Mouse (Mus musculus) kidney, adult 2 months (tissue): ENCODE data around the gene Imp3. TPM values are rescaled to one million over a fixed set of nuclear protein-coding genes. Genes with fewer than 3 reads are reported as not detected.

ENCODE experiments used
- DNase-seq: peaks from one replicate; pipeline ENCODE4 v3.0.0; 2021
- H3K27ac ChIP-seq: fragments of 200-500 bp; 2 replicates; pipeline ENCODE4 v1.5.1; 2012; ENCODE audit warnings: low read depth, low read length, control low read depth, inconsistent platforms; ENCODE audit not compliant: insufficient read depth
- H3K27me3 ChIP-seq: fragments of 200-500 bp; replicated peaks from 2 replicates; pipeline ENCODE4 v1.6.1; 2012; ENCODE audit warnings: mild to moderate bottlenecking, moderate library complexity, low read length, inconsistent platforms; ENCODE audit not compliant: control insufficient read depth, insufficient read depth
- H3K36me3 ChIP-seq: fragments of 200-500 bp; 2 replicates; pipeline ENCODE4 v1.6.1; 2012; ENCODE audit warnings: mild to moderate bottlenecking, moderate library complexity, low read length, inconsistent platforms; ENCODE audit not compliant: control insufficient read depth, insufficient read depth
- H3K4me1 ChIP-seq: fragments of 200-500 bp; 2 replicates; pipeline ENCODE4 v1.6.1; 2011; ENCODE audit warnings: low read length; ENCODE audit not compliant: control insufficient read depth, insufficient read depth
- H3K4me3 ChIP-seq: fragments of 200-500 bp; 2 replicates; pipeline ENCODE4 v1.5.1; 2011; ENCODE audit warnings: mild to moderate bottlenecking, low read depth, low read length, control low read depth; ENCODE audit not compliant: insufficient read depth
- CTCF ChIP-seq: fragments of 200-500 bp; conservative IDR thresholded peaks from 2 replicates; pipeline ENCODE4 v1.5.1; 2011; ENCODE audit warnings: low read depth, mild to moderate bottlenecking, control low read depth, low read length, moderate library complexity, mixed read lengths; ENCODE audit not compliant: insufficient read depth, insufficient read length
- POLR2A ChIP-seq: fragments of 200-500 bp; IDR thresholded peaks from one replicate; pipeline ENCODE4 v1.6.1; 2011; ENCODE audit warnings: low read depth, low read length, control low read depth
- WGBS: fragments of 180-500 bp; shearing (Covaris S2); methylation state at CpG from one replicate; pipeline ENCODE4 v1.1.7; 2018; 5-methylcytosine and 5-hydroxymethylcytosine counted together
- polyA plus RNA-seq: library from polyadenylated mRNA; depleted of rRNA; stranded (reverse); fragments of >200 nt; gene quantifications from 2 replicates; pipeline ENCODE4 v1.2.3, GENCODE M21; 2012

Imp3 gene
- polyA plus RNA-seq, 1 experiment, result 151 TPM

DNA sequence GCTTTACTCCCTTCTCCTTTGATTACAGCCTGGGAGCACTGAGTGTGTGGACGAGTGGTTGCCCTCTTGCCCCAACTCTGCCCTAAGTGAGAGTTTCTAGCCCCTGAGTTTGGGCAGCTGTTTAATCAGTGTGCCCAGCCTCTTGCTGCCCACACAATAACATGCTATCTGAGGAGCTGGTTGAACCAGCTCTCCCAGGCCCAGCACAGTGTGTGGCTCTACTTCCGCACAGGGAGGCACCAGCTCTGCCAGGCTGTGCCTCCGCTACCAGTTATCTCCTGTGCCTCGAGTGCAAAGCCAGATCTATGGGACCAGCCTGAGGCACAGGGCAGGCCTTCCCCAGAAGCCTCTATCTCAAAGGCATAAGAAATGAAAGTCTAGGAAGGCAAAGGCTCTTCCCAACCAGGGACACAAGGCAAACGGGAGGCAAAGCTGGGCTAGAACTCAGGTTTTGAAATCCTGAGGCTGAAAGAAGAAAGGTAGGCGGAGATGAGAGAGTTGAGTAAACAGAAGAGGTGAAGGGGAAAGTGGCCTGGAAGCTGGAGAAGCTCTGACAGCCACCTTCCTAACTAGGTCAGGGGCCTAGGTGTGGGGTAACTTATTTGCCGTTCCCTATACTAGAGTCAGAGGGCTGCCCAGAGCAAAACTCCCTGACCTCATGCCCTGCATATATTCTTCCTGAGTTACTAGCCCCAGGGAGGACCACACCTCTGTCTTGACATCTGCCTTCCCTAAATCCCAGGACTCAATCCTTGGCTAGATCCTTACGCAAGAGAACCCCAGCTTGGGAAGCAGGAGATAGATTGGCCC is 13.2 kb upstream of the Imp3 start:
- no peak for TF ChIP-seq CTCF
- TF ChIP-seq POLR2A, result no peak
- H3K4me3 ChIP-seq, result peak overlapping the region; percentile 62
- H3K36me3 ChIP-seq, result no peaks in the 10 kb centered on the region; the same call in 1 of the 2 replicates
- no peaks in the 10 kb centered on the region for H3K27me3 ChIP-seq
- 50% methylated on average over 8 of the region's 8 CpGs for WGBS
- H3K4me1 ChIP-seq, result peaks cover 10% of the 10 kb centered on the region; the same call in 1 of the 2 replicates
- DNase-seq, result no peak
- H3K27ac ChIP-seq, result peak overlapping the region; percentile 55

DNA sequence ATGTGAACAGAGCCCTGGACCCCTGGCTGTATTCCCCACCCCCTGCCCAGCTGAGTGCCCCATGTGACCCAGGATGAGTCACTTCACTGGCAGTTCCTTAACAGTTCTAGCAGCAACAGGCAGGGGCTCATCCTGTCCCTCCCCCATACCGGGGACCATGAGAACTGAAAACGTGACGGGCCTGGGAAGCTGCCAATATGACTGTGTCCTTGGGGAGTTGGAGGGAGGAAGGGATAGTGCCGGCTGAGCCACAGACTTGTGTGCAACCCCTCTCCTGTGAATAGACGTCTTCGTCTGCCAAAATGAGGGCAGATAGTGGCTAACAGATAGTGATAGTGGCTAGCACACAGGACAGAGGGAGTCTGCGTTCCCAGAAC is 12.6 kb upstream of the Imp3 start:
- peaks cover 10% of the 10 kb centered on the region; the same call in 1 of the 2 replicates for H3K4me1 ChIP-seq
- peak overlapping the region; percentile 62 for H3K4me3 ChIP-seq
- H3K36me3 ChIP-seq, result no peaks in the 10 kb centered on the region; the same call in 1 of the 2 replicates
- peak overlapping the region; percentile 55 for H3K27ac ChIP-seq
- peak; percentile 95 for DNase-seq
- 14% methylated on average over 7 of the region's 7 CpGs for WGBS
- no peaks in the 10 kb centered on the region for H3K27me3 ChIP-seq
- TF ChIP-seq POLR2A (no peak), CTCF (no peak)

DNA sequence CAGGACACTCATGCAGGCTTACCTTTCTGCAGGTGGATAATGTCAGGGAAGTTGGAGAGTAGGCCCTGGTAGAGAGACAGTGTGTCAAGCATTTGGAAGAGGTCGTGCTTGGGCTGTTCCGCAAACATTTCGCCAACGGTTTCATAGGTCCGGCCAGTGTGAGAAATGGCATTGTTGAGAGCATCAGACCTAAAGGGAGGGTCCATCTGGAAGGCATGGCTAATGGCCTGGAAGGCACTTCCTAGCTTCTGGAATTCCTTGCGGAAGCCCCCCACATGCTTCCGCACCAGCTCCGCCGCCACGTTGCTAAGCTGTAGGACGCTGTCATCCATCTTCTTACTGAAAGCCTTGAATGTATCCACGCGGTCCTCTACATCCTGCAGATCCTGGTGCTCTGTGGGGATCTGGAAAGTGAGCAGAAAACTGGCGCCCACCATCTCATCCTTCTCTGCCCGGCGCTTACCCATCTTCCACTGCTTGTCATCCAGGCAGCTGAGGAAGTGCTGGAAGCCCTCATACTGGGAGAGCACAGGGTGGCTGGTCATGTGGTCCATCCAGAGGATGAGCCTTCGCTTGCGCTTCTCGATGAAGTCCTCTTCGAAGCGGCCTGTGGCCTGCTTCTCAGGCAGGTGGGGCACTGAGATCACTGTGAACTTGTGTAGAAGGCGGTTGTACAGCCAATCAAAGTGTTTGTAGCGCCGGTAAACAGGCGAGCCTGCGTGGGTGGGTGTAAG is 11.8 kb upstream of the Imp3 start:
- 74% methylated on average over 26 of the region's 26 CpGs for WGBS
- Histone ChIP-seq H3K4me1 (peaks cover 10% of the 10 kb centered on the region; the same call in 1 of the 2 replicates), H3K4me3 (peak overlapping the region; percentile 62), H3K36me3 (no peaks in the 10 kb centered on the region; the same call in 1 of the 2 replicates), H3K27me3 (no peaks in the 10 kb centered on the region), H3K27ac (peak overlapping the region; percentile 44)
- peak; percentile 31 for DNase-seq
- TF ChIP-seq CTCF (no peak), POLR2A (no peak)

DNA sequence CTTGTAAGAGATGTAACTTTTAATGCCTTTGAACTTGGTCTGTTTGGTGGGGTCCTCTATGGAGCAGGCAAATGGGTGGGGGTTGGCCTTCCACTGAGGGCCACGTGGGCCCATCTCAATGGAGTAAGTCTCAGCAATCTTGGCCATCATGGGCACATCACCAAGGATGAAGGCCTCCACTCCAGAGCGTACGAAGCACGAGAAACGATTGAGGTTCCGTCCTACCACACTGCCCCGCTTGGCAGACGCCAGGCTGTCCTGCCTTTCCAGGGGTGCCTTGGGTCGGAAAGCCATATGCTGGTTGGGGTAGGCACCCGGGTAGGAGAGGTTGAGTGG is 11.3 kb upstream of the Imp3 start:
- WGBS, result 92% methylated on average over 10 of the region's 10 CpGs

DNA sequence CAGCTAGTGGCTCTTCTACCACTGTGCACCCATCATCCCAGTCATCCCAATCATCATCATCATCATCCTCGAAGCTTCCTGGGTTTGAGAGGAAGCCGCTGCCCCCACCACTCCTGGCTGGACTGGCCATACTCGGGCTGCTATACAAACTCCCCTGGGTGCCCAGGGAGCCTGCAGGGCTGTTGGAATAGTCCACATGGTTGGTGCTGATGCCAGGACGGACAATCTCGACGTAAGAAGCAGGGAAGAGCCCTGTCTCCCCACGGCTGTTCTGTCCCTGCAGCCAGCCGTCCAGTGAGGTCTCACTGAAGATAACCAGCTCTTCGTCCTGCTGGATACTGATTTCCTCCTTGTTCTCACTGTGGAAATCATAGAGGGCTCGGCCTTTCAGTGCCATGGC is 10.9 kb upstream of the Imp3 start:
- Histone ChIP-seq H3K27me3 (no peaks in the 10 kb centered on the region), H3K27ac (peak overlapping the region; percentile 88), H3K4me1 (peaks cover 10% of the 10 kb centered on the region; the same call in 1 of the 2 replicates), H3K36me3 (no peaks in the 10 kb centered on the region; the same call in 1 of the 2 replicates), H3K4me3 (peak overlapping the region; percentile 62)
- DNase-seq, result no peak
- TF ChIP-seq POLR2A (no peak), CTCF (no peak)
- WGBS, result 75% methylated on average over 10 of the region's 10 CpGs

More for the DNA sequence above, 11.3 kb upstream of the Imp3 start:
- TF ChIP-seq CTCF, result no peak
- TF ChIP-seq POLR2A, result no peak
- H3K36me3 ChIP-seq, result no peaks in the 10 kb centered on the region; the same call in 1 of the 2 replicates
- peak overlapping the region; percentile 62 for H3K4me3 ChIP-seq
- peaks cover 10% of the 10 kb centered on the region; the same call in 1 of the 2 replicates for H3K4me1 ChIP-seq
- H3K27ac ChIP-seq, result peak overlapping the region; percentile 14; the same call in 1 of the 2 replicates
- H3K27me3 ChIP-seq, result no peaks in the 10 kb centered on the region
- no peak for DNase-seq

DNA sequence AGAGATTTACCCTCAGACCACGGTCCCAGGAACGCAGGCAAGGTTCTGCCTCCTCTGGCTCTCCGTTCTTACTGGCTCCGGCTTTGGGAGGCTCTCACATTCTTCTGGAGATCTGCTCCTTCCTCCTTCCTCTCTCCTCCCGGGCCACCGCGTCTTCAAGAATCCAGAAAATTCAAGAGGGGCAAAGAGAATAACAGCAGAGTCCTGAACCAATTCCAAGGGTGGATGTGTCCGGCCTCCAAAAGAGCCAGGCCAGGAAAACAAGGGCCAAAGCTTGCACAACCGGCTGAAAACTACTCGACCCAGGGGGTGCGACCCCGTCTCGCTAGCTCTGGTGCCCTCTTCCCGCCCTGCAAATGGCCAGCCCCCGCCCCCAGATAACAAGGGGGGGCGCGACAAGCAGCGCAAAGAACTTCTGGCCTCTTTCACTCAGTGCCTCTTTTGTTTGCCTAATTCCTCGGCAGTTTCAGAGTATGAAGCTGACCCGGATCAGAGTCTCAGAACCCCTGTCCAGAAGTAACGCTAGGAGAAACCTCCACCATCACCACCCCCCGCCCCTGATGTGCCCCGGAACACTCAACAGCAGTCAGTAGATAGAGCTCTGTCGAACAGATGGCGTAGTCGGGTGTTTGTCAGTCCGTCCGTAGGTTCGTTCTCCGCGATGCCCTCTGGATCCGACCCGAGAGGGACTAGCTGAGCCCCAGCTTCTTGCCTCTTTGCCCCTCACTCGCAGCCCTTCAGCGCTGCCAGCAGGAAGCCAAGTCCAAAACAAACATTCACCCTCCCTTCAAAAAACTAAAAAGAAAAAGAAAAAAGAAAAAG is 9.9 kb upstream of the Imp3 start:
- H3K27me3 ChIP-seq, result no peaks in the 10 kb centered on the region
- H3K4me1 ChIP-seq, result peaks cover 10% of the 10 kb centered on the region; the same call in 1 of the 2 replicates
- H3K36me3 ChIP-seq, result no peaks in the 10 kb centered on the region
- TF ChIP-seq POLR2A (no peak), CTCF (no peak)
- 2% methylated on average over 35 of the region's 35 CpGs for WGBS
- peak; percentile 75 for DNase-seq
- peak overlapping the region; percentile 62 for H3K4me3 ChIP-seq
- H3K27ac ChIP-seq, result peak overlapping the region; percentile 88
